Mouse (Mus musculus) common myeloid progenitor, adult 5-6 weeks (primary cell): ENCODE results near the gene Plin5. TPM values are rescaled to one million over a fixed set of nuclear protein-coding genes. Genes with fewer than 3 reads are reported as not detected.
"Not testable (repeated sequence)": the region's sequence is repeated elsewhere in the genome, so short reads cannot be mapped to it uniquely, and the experiment has no call there.

Source experiments
- ATAC-seq: replicated peaks from 2 replicates; pipeline ENCODE4 v1.8.0; 2016; ENCODE audit warnings: low read depth, mild to moderate bottlenecking, moderate TSS enrichment, inconsistent platforms; ENCODE audit not compliant: poor library complexity, severe bottlenecking
- total RNA-seq: library from RNA; stranded (forward); fragments of 200-1000, 187-1606 nt; gene quantifications from 2 replicates; pipeline ENCODE4 v1.2.3, GENCODE M21; 2017

Plin5 gene
- total RNA-seq, 1 experiment from 2014 or later, result not detected

- no peak for ATAC-seq
These were observed 8.0 kb downstream of the Plin5 start, which contains the start of gene Plin4 for GRCm38 (mm10) chr17:56109219-56110051. Plin4 (minus strand) TSS chr17:56109803.

- ATAC-seq, result no peak
These were observed 8.9 kb downstream of the Plin5 start for GRCm38 (mm10) chr17:56108334-56109044.

GRCm38 (mm10) chr17:56107736-56108135 lies 9.7 kb downstream of the Plin5 start:
- no peak for ATAC-seq

GRCm38 (mm10) chr17:56106981-56107380 lies 10.4 kb downstream of the Plin5 start:
- no peak for ATAC-seq

GRCm38 (mm10) chr17:56106436-56106835 lies 11.0 kb downstream of the Plin5 start:
- ATAC-seq, result not testable (repeated sequence)

- ATAC-seq, result not testable (repeated sequence)
These were observed 12.6 kb downstream of the Plin5 start for GRCm38 (mm10) chr17:56104821-56105220.

GRCm38 (mm10) chr17:56103465-56104285 lies 13.7 kb downstream of the Plin5 start:
- ATAC-seq, result no peak

- no peak for ATAC-seq
These were observed 14.5 kb downstream of the Plin5 start for GRCm38 (mm10) chr17:56102927-56103326.

GRCm38 (mm10) chr17:56102158-56102557 lies 15.2 kb downstream of the Plin5 start:
- ATAC-seq, result no peak

- no peak for ATAC-seq
These were observed 16.6 kb downstream of the Plin5 start for GRCm38 (mm10) chr17:56100811-56101210.

GRCm38 (mm10) chr17:56098711-56099572 lies 18.5 kb downstream of the Plin5 start:
- 0 out of 2 replicates have a peak, but pooled peaks have one; percentile 24 for ATAC-seq

- ATAC-seq, result no peak
These were observed 19.2 kb downstream of the Plin5 start for GRCm38 (mm10) chr17:56098180-56098579.

GRCm38 (mm10) chr17:56096883-56097282 lies 20.5 kb downstream of the Plin5 start:
- no peak for ATAC-seq

- ATAC-seq, result no peak
These were observed 24.6 kb downstream of the Plin5 start for GRCm38 (mm10) chr17:56092794-56093193.

- ATAC-seq, result no peak
These were observed 25.1 kb downstream of the Plin5 start for GRCm38 (mm10) chr17:56092312-56092711.

GRCm38 (mm10) chr17:56080781-56081585 lies 36.4 kb downstream of the Plin5 start:
- no peak for ATAC-seq

- ATAC-seq, result no peak
These were observed 37.5 kb downstream of the Plin5 start for GRCm38 (mm10) chr17:56079921-56080320.
